Mouse (Mus musculus): ENCODE measurements around the gene Osbpl10. TPM values are rescaled to one million over a fixed set of nuclear protein-coding genes. Genes with fewer than 3 reads are reported as not detected.
A peak's percentile ranks its signal among the peaks of the same experiment; 100 is the strongest.

Gene Osbpl10
- polyA plus RNA-seq, 1 experiment, result 8.3 TPM

DNA sequence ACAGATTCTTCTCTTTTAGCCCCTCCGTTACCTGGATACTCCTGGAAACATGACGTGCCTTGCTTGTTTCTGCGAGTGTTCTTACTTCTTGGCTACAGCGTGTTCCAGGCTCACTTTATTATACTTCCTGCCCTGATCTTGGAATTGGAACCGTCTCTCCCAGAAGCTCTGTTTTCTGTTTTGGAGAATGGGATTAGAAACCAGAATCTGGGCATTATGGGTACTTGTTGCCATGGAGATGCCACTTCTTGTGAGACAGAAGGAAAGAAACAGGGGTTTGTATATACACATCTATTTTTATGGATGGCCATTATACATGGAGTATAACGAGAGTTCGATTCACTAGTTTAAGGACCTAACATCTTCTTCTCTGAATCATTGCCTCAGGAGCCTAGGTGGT lies 54.4 kb downstream of the Osbpl10 start:
- Histone ChIP-seq H3K4me1 (ENCODE audit: control insufficient read depth, insufficient read depth, low read length) (peaks cover 2% of the 10 kb centered on the region), H3K4me3 (ENCODE audit: low read depth, low read length) (no peak overlapping the region), H3K9ac (ENCODE audit: low read depth, poor library complexity, severe bottlenecking) (no peak overlapping the region), H3K27me3 (ENCODE audit: control insufficient read depth, insufficient read depth, low read length, poor library complexity, severe bottlenecking) (no peaks in the 10 kb centered on the region), H3K9me3 (replicated peaks; ENCODE audit: control insufficient read depth, insufficient read depth, low read length, poor library complexity, severe bottlenecking) (no peaks in the 10 kb centered on the region), H3K27ac (ENCODE audit: insufficient read depth, low read length) (no peak overlapping the region), H3K36me3 (ENCODE audit: control insufficient read depth, insufficient read depth, low read length, poor library complexity, severe bottlenecking) (no peaks in the 10 kb centered on the region)
- no peak for TF ChIP-seq CTCF (IDR thresholded peaks at IDR 0.05; ENCODE audit: low read depth, low read length)
- no peak for TF ChIP-seq EP300 (IDR thresholded peaks at IDR 0.05; ENCODE audit: insufficient read depth, low read depth, low read length)
- no peak for TF ChIP-seq POLR2A (IDR thresholded peaks at IDR 0.05; ENCODE audit: insufficient read depth, low read length)

DNA sequence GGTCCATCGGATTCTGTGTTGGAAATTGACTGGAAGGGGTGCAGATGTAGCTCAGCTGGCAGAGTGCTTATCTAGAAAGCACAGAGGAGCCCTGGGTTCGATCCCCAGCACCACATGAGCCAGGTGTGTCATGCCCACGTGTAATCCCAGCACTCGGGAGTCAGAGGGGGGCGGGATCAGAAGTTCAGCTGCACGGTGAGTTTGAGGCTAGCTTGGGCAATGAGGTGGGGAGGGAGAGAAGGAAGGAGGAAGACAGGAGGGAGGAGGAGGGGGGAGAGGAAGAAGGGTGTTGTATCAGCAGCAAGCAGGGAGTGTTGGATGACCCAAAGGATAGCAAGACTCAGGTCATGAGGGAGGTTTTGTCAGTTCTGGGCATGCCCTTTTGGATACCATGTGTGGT lies 55.9 kb downstream of the Osbpl10 start:
- H3K4me3 ChIP-seq (ENCODE audit: low read depth, low read length), result no peak overlapping the region
- H3K9me3 ChIP-seq (replicated peaks; ENCODE audit: control insufficient read depth, insufficient read depth, low read length, poor library complexity, severe bottlenecking), result no peaks in the 10 kb centered on the region
- TF ChIP-seq POLR2A (IDR thresholded peaks at IDR 0.05; ENCODE audit: insufficient read depth, low read length) (no peak), EP300 (IDR thresholded peaks at IDR 0.05; ENCODE audit: insufficient read depth, low read depth, low read length) (no peak), CTCF (IDR thresholded peaks at IDR 0.05; ENCODE audit: low read depth, low read length) (no peak)
- H3K36me3 ChIP-seq (ENCODE audit: control insufficient read depth, insufficient read depth, low read length, poor library complexity, severe bottlenecking), result no peaks in the 10 kb centered on the region
- no peak overlapping the region for H3K9ac ChIP-seq (ENCODE audit: low read depth, poor library complexity, severe bottlenecking)
- H3K4me1 ChIP-seq (ENCODE audit: control insufficient read depth, insufficient read depth, low read length), result peaks cover 4% of the 10 kb centered on the region
- H3K27ac ChIP-seq (ENCODE audit: insufficient read depth, low read length), result peak overlapping the region; percentile 30
- no peaks in the 10 kb centered on the region for H3K27me3 ChIP-seq (ENCODE audit: control insufficient read depth, insufficient read depth, low read length, poor library complexity, severe bottlenecking)

DNA sequence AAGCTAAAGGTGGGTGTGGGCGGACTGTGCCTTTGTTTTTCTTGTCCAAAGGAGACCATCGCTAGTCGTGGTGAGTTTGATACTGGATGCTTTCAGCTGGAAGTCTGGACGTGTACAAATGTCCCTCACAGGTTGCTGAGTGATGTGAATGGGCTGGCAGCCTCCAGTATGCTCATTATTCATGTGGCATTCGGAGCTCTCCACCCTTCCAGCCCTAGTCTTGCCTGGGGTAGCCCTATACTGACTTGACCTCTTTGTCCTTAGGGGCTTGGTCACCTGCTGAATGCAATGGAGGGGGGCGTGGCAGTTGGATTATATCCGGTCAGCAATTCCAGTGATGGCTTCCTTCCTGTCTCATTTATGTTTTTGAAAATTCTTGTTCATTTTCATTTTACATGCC lies 56.4 kb downstream of the Osbpl10 start:
- Histone ChIP-seq H3K4me3 (ENCODE audit: low read depth, low read length) (no peak overlapping the region), H3K9ac (ENCODE audit: low read depth, poor library complexity, severe bottlenecking) (no peak overlapping the region), H3K36me3 (ENCODE audit: control insufficient read depth, insufficient read depth, low read length, poor library complexity, severe bottlenecking) (no peaks in the 10 kb centered on the region), H3K4me1 (ENCODE audit: control insufficient read depth, insufficient read depth, low read length) (peaks cover 3% of the 10 kb centered on the region), H3K9me3 (replicated peaks; ENCODE audit: control insufficient read depth, insufficient read depth, low read length, poor library complexity, severe bottlenecking) (no peaks in the 10 kb centered on the region), H3K27me3 (ENCODE audit: control insufficient read depth, insufficient read depth, low read length, poor library complexity, severe bottlenecking) (no peaks in the 10 kb centered on the region), H3K27ac (ENCODE audit: insufficient read depth, low read length) (peak overlapping the region; percentile 30; the same call in 1 of the 2 replicates)
- TF ChIP-seq EP300 (IDR thresholded peaks at IDR 0.05; ENCODE audit: insufficient read depth, low read depth, low read length) (0 out of 2 replicates have a peak, but pooled peaks have one; percentile 55), POLR2A (IDR thresholded peaks at IDR 0.05; ENCODE audit: insufficient read depth, low read length) (no peak)

DNA sequence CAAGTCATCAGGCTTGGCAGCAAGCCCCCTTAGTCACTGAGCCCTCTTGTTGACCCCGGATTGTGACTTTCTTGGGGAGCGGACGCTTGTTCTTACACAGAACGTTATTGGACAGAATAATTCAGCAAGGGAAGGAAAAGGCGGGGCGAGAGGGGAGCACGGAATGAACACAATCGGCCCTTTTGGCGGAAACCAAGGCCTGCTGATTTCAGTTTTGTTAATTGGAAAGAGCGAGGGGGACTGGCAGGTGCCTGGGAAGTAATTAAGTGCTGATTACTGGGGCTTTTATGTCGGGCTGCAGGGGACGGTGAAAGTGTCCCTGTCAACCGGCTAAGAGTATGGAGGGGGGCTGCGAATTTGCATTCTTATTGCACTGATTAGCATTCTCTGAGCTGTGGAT lies 59.8 kb downstream of the Osbpl10 start:
- TF ChIP-seq POLR2A (IDR thresholded peaks at IDR 0.05; ENCODE audit: insufficient read depth, low read length), result no peak
- no peak for TF ChIP-seq CTCF (IDR thresholded peaks at IDR 0.05; ENCODE audit: low read depth, low read length)
- no peak for TF ChIP-seq EP300 (IDR thresholded peaks at IDR 0.05; ENCODE audit: insufficient read depth, low read depth, low read length)
- Histone ChIP-seq H3K9me3 (replicated peaks; ENCODE audit: control insufficient read depth, insufficient read depth, low read length, poor library complexity, severe bottlenecking) (no peaks in the 10 kb centered on the region), H3K9ac (ENCODE audit: low read depth, poor library complexity, severe bottlenecking) (no peak overlapping the region), H3K27ac (ENCODE audit: insufficient read depth, low read length) (peak overlapping the region; percentile 47), H3K4me1 (ENCODE audit: control insufficient read depth, insufficient read depth, low read length) (peaks cover 3% of the 10 kb centered on the region), H3K4me3 (ENCODE audit: low read depth, low read length) (no peak overlapping the region), H3K36me3 (ENCODE audit: control insufficient read depth, insufficient read depth, low read length, poor library complexity, severe bottlenecking) (no peaks in the 10 kb centered on the region), H3K27me3 (ENCODE audit: control insufficient read depth, insufficient read depth, low read length, poor library complexity, severe bottlenecking) (no peaks in the 10 kb centered on the region)

DNA sequence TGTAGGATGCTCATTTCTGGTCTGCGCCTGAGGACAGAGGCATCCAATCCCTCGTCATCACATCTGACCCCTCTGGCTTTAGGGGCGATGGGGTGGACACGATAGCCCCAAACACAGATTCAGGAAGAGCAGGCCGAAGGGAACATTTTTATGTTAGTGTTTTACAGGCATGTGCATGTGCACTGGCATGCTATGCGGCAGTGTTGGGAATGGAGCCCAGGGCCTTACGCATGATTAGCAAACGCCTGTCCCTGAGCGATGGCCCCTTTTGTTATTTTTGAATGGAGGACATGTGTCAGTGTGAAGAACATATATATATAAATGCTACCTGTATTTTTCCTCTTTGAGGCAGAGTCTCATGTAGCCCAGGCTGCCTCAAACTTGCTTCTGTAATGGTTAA lies 60.3 kb downstream of the Osbpl10 start:
- Histone ChIP-seq H3K27ac (ENCODE audit: insufficient read depth, low read length) (peak overlapping the region; percentile 47), H3K9ac (ENCODE audit: low read depth, poor library complexity, severe bottlenecking) (no peak overlapping the region), H3K4me3 (ENCODE audit: low read depth, low read length) (no peak overlapping the region)

DNA sequence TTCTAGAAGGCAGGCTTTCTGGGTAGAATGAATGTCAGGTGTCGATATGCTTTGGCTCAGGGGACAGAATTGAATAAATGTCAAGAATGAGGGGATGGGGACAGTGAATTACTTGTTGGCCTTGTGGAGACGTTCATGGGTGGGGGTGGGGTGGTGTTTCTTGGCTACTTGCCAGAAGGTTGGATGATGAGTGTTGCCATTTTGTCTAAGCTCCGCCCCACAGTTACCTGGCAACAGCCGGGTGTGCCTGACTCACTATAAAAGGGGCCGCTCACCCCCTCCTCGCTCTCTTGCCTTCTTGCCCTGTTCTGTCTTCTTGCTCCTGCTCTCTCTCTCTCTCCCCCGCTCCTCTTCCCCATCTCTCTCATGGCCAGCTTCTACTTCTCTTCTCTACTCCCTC lies 60.9 kb downstream of the Osbpl10 start:
- H3K27ac ChIP-seq (ENCODE audit: insufficient read depth, low read length), result 0 out of 2 replicates have a peak overlapping the region, but pooled peaks have one; percentile 47

More for the DNA sequence above, 60.3 kb downstream of the Osbpl10 start:
- no peaks in the 10 kb centered on the region for H3K36me3 ChIP-seq (ENCODE audit: control insufficient read depth, insufficient read depth, low read length, poor library complexity, severe bottlenecking)
- H3K27me3 ChIP-seq (ENCODE audit: control insufficient read depth, insufficient read depth, low read length, poor library complexity, severe bottlenecking), result no peaks in the 10 kb centered on the region
- H3K9me3 ChIP-seq (replicated peaks; ENCODE audit: control insufficient read depth, insufficient read depth, low read length, poor library complexity, severe bottlenecking), result no peaks in the 10 kb centered on the region
- peaks cover 3% of the 10 kb centered on the region for H3K4me1 ChIP-seq (ENCODE audit: control insufficient read depth, insufficient read depth, low read length)
- no peak for TF ChIP-seq CTCF (IDR thresholded peaks at IDR 0.05; ENCODE audit: low read depth, low read length)
- no peak for TF ChIP-seq POLR2A (IDR thresholded peaks at IDR 0.05; ENCODE audit: insufficient read depth, low read length)
- no peak for TF ChIP-seq EP300 (IDR thresholded peaks at IDR 0.05; ENCODE audit: insufficient read depth, low read depth, low read length)

More for the DNA sequence above, 60.9 kb downstream of the Osbpl10 start:
- Histone ChIP-seq H3K27me3 (ENCODE audit: control insufficient read depth, insufficient read depth, low read length, poor library complexity, severe bottlenecking) (no peaks in the 10 kb centered on the region), H3K9ac (ENCODE audit: low read depth, poor library complexity, severe bottlenecking) (no peak overlapping the region), H3K9me3 (replicated peaks; ENCODE audit: control insufficient read depth, insufficient read depth, low read length, poor library complexity, severe bottlenecking) (no peaks in the 10 kb centered on the region), H3K36me3 (ENCODE audit: control insufficient read depth, insufficient read depth, low read length, poor library complexity, severe bottlenecking) (no peaks in the 10 kb centered on the region), H3K4me1 (ENCODE audit: control insufficient read depth, insufficient read depth, low read length) (peaks cover 3% of the 10 kb centered on the region), H3K4me3 (ENCODE audit: low read depth, low read length) (no peak overlapping the region)
- TF ChIP-seq CTCF (IDR thresholded peaks at IDR 0.05; ENCODE audit: low read depth, low read length), result no peak
- no peak for TF ChIP-seq POLR2A (IDR thresholded peaks at IDR 0.05; ENCODE audit: insufficient read depth, low read length)
- TF ChIP-seq EP300 (IDR thresholded peaks at IDR 0.05; ENCODE audit: insufficient read depth, low read depth, low read length), result no peak

Measured in ES-Bruce4 (cell line).